Mouse (Mus musculus): ENCODE results near the gene Gm28036.

DNA sequence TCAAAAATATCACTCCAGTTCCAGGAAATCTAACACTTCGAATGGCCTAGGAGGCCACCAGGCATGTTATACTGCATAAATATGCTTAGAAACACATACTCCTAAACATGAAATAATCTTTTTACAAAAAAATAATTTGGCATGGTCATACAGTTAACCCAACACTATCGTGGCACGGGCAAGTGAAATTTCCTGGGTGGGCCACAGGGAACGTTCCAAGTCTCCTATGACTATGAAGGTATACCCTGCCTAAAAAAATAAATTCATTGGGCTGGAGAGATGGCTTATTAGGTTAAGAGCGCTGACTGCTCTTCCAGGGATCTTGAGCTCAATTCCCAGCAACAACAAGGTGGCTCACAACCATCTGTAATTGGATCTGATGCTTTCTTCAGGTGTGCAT, 39.7 kb upstream of the Gm28036 start:
- TF ChIP-seq EP300 (IDR thresholded peaks at IDR 0.05; ENCODE audit: low read depth in 1 of 2, low read length in 2 of 2) (no peak), CTCF (IDR thresholded peaks at IDR 0.05 in 2 of 3, conservative IDR thresholded peaks at IDR 0.05 in 1 of 3; ENCODE audit: control insufficient read depth in 1 of 3, insufficient read depth in 1 of 3, low read depth in 2 of 3, low read length in 3 of 3, poor library complexity in 1 of 3, severe bottlenecking in 1 of 3) (no peak), GATA1 (IDR thresholded peaks at IDR 0.05; ENCODE audit: low read depth, low read length) (no peak), MAZ (IDR thresholded peaks at IDR 0.05; ENCODE audit: low read depth, low read length) (no peak), HCFC1 (IDR thresholded peaks at IDR 0.05; ENCODE audit: low read depth, low read length) (no peak), GABPA (IDR thresholded peaks at IDR 0.05; ENCODE audit: low read depth, low read length) (no peak), USF1 (IDR thresholded peaks at IDR 0.05; ENCODE audit: low read depth, low read length) (no peak), ELF1 (IDR thresholded peaks at IDR 0.05; ENCODE audit: low read depth, low read length) (no peak)

Data from MEL (cell line).